Mouse (Mus musculus): ENCODE results near the gene Mink1.

Gene Mink1

DNA sequence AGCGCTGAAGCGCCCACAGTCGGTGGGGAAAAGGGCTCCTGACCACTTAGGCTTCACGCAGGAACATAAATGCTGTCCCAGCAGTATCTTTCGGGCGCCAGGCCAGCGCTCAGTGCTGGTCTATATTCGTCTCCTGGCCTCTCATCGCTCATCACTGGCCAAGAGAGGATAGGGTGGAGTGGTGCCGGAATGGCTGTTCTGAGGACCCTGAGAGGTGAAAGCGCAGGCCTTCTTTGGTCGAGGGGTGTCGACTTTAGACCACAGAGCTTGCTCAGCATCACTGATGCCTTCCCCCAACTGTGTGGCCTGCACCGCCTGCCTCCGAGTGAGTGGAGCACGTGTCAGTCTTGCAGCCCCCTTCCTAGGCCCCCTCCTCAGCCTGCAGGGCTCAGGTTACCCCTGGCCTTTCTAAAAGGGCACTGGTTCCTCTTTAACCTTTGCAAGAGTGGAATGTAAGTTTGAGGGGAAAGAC is 93.8 kb downstream of the Mink1 start:
- in situ Hi-C loops (cut with MboI; ENCODE audit: low pct_unique_long_range_greater_than_20kb in 1 of 2, low sequenced_read_pairs in 2 of 2, unreplicated experiment in 1 of 2): no loop called here

DNA sequence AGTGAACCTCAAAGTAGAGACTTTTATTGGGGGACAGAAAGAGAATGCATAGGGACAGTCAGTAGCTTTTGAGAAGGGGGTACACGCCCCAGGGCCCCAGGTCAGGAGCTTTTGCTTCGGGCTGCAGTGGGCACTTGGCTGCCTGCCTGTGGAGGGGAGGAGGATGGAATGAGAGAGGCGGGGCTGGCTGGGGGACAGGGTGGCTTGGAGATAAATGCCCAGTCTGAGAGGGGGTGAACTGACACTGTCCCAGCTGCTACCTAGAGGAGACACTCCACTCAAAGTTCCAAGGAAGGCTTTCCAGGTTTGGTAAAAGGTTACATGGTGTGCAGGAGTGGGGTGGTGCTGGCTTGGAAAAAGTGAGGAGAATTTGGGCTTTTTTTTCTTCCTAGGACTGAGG is 94.3 kb downstream of the Mink1 start, which contains the start of gene Eno3:
Gene Eno3 (plus strand): TSS at position 239 of the 400 bp plus-strand sequence.
- in situ Hi-C loops (cut with MboI; ENCODE audit: low pct_unique_long_range_greater_than_20kb in 1 of 2, low sequenced_read_pairs in 2 of 2, unreplicated experiment in 1 of 2): no loop called here

DNA sequence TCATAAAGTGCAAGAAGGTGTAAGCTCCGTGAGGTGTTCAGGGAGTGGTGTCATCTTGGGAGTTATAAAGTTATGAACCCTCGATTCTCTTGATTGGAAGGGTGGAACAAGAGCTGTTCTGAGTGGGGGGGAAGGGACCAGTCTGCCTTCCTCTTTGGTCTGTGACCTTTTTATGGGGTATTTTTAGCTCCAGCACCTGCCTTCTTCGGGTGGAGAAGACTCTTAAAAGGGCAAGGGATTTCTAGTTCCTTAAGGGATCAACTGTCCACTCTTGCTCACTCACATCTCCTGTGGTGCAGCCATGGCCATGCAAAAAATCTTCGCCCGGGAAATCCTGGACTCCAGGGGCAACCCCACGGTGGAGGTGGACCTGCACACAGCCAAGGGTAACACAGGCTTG is 94.9 kb downstream of the Mink1 start:
- in situ Hi-C loops (cut with MboI; ENCODE audit: low pct_unique_long_range_greater_than_20kb in 1 of 2, low sequenced_read_pairs in 2 of 2, unreplicated experiment in 1 of 2): no loop called here

DNA sequence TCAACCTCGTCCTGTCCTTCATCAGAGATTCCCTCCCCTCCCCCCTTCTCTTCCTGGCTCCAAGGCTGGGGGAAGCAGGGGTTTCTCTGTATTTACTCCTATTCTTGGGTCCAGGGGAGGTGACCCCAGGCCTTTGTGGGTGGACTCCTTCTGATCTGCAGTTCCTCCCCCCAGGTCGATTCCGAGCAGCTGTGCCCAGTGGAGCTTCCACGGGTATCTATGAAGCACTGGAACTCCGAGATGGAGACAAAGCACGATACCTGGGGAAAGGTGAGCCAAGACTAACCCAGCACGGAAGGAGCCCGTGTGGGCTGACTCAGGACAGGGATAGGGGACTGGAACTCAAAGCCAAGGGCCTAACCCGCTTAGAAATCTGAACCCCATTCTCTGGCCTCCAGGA is 95.3 kb downstream of the Mink1 start:
- in situ Hi-C loops (cut with MboI; ENCODE audit: low pct_unique_long_range_greater_than_20kb in 1 of 2, low sequenced_read_pairs in 2 of 2, unreplicated experiment in 1 of 2): no loop called here

DNA sequence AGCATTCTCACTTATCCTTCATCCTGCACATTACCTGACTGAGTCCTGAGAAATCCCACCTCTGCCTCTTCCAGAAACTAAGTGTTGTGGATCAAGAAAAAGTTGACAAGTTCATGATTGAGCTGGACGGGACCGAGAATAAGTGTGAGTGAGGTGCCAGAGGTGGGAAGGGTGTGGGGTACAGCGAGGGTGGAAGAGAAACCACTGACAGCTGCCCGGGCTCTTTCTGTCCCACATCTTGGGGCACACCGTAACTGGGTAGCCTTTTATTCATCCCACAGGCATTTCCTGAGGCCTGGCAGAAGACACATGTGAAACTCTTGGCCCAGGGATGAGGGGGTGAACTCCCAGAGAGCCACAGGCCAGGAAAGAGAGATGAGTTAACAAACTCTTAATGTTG is 95.8 kb downstream of the Mink1 start:
- in situ Hi-C loops (cut with MboI; ENCODE audit: low pct_unique_long_range_greater_than_20kb in 1 of 2, low sequenced_read_pairs in 2 of 2, unreplicated experiment in 1 of 2): no loop called here

DNA sequence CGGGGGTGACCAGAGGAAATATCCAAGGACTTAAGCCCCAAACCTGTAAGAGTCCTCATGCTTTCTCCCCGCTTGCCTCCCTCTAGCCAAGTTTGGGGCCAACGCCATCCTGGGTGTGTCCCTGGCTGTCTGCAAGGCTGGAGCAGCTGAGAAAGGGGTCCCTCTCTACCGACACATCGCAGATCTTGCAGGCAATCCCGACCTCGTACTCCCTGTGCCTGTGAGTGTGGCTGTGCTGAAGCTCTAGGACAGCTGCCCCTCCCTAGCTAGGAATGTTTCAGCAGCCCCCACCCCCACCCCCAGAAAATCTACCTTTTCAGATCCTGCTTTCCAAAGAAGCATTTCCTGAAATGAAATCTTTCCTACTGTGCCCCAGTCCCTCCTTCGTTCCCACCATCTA is 96.3 kb downstream of the Mink1 start:
- in situ Hi-C loops (cut with MboI; ENCODE audit: low pct_unique_long_range_greater_than_20kb in 1 of 2, low sequenced_read_pairs in 2 of 2, unreplicated experiment in 1 of 2): no loop called here

DNA sequence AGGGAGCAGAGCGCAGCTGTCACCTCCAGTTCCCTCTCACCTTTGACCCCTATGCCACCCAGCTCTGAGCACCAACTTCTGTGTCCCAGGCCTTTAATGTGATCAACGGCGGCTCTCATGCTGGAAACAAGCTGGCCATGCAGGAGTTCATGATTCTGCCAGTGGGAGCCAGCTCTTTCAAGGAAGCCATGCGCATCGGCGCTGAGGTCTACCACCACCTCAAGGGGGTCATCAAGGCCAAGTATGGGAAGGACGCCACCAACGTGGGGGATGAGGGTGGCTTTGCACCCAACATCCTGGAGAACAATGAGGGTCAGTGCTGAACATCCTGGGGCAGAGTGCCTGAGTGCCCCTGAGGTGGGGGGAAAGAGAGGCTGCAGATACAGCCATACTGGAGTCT is 97.9 kb downstream of the Mink1 start:
- in situ Hi-C loops (cut with MboI; ENCODE audit: low pct_unique_long_range_greater_than_20kb in 1 of 2, low sequenced_read_pairs in 2 of 2, unreplicated experiment in 1 of 2): no loop called here

DNA sequence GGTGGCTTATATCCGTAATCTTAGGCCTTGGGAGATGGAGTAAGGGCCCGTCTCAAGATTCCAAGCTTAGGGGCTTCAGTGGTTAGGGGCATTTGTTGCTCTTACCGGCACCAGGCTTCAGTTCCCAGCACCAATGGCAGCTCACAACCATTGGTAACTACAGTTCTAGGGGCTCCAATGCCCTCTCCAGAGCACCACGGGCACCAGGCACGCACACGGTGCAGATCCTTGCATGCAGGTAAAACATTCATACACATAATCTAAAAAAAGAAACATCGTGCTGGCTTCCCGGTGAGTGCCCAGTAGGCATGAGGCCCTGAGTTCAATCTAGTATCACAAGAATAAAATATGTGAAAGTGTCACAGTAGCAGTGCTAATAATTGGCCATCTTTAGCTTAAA is 100.4 kb downstream of the Mink1 start:
- in situ Hi-C loops (cut with MboI; ENCODE audit: low pct_unique_long_range_greater_than_20kb in 1 of 2, low sequenced_read_pairs in 2 of 2, unreplicated experiment in 1 of 2): no loop called here

DNA sequence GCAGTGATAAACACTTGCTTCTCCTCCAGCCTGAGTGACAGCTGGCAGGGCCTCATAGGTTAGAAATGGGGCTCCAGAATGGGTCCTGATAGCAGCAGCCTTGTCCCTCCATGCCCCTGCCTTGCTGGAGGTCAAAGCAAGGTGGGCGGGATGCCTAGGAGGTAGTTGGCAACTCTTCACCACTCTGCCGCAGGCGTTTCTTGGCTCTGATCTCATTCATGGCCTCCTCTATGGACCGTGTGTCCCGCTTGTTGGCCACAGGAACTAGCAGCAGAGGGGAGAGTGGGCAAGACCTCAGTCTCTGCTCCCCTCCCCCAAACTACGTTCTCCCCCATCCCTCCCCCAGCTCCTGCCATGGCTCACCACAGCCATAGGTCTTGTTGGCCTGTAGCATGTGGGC is 101.3 kb downstream of the Mink1 start:
- in situ Hi-C loops (cut with MboI; ENCODE audit: low pct_unique_long_range_greater_than_20kb in 1 of 2, low sequenced_read_pairs in 2 of 2, unreplicated experiment in 1 of 2): no loop called here
